Mouse (Mus musculus) kidney, adult 2 months (tissue): ENCODE measurements around the gene Lrrc51.

ENCODE experiments used
- CTCF ChIP-seq: fragments of 200-500 bp; conservative IDR thresholded peaks from 2 replicates; pipeline ENCODE4 v1.5.1; 2011; ENCODE audit warnings: low read depth, mild to moderate bottlenecking, control low read depth, low read length, moderate library complexity, mixed read lengths; ENCODE audit not compliant: insufficient read depth, insufficient read length
- POLR2A ChIP-seq: fragments of 200-500 bp; IDR thresholded peaks from one replicate; pipeline ENCODE4 v1.6.1; 2011; ENCODE audit warnings: low read depth, low read length, control low read depth

GRCm38 (mm10) chr7:101956481-101956880 is 22.8 kb upstream of the Lrrc51 start:
- no peak for TF ChIP-seq CTCF
- TF ChIP-seq POLR2A: no peak
